Mouse (Mus musculus) bone marrow, adult 2 months (tissue): ENCODE measurements around the gene Tesk1.
A peak's percentile ranks its signal among the peaks of the same experiment; 100 is the strongest.

Experiments used
- CTCF ChIP-seq: fragments of 200-500 bp; IDR thresholded peaks from 2 replicates; pipeline ENCODE4 v1.5.1; 2011; ENCODE audit warnings: low read length, control low read depth; ENCODE audit not compliant: control insufficient read depth, insufficient read depth
- POLR2A ChIP-seq: fragments of 200-500 bp; IDR thresholded peaks from 2 replicates; pipeline ENCODE4 v1.6.1; 2011; ENCODE audit warnings: low read depth, mild to moderate bottlenecking, control low read depth, low read length, borderline replicate concordance; ENCODE audit not compliant: control insufficient read depth

GRCm38 (mm10) chr4:43476604-43477003, 34.9 kb downstream of the Tesk1 start:
- peak; percentile 44 for TF ChIP-seq CTCF
- TF ChIP-seq POLR2A, result no peak
